Mouse (Mus musculus) midbrain, embryonic 13.5 days (tissue): ENCODE measurements around the gene Gm1604a. TPM values are rescaled to one million over a fixed set of nuclear protein-coding genes. Genes with fewer than 3 reads are reported as not detected.
"Not testable (repeated sequence)": the region's sequence is repeated elsewhere in the genome, so short reads cannot be mapped to it uniquely, and the experiment has no call there.

Source experiments
- ATAC-seq: fragments of 200-750 bp; cut with Nextera tagmentation; 2 replicates; pipeline ENCODE4 v1.8.0; 2017; ENCODE audit warnings: mild to moderate bottlenecking, moderate TSS enrichment, moderate library complexity
- H3K27ac ChIP-seq: fragments of 300-500 bp; sonication (generic); 2 replicates; pipeline ENCODE4 v1.5.1; 2015; ENCODE audit warnings: inconsistent platforms, mild to moderate bottlenecking, moderate library complexity
- H3K27me3 ChIP-seq: fragments of 300-500 bp; sonication (generic); 2 replicates; pipeline ENCODE4 v1.6.1; 2015; ENCODE audit warnings: mild to moderate bottlenecking, inconsistent platforms
- H3K36me3 ChIP-seq: fragments of 300-500 bp; sonication (generic); 2 replicates; pipeline ENCODE4 v1.6.1; 2015; ENCODE audit warnings: mild to moderate bottlenecking, inconsistent platforms
- H3K4me1 ChIP-seq: fragments of 300-500 bp; sonication (generic); replicated peaks from 2 replicates; pipeline ENCODE4 v1.6.1; 2015; ENCODE audit warnings: inconsistent platforms
- H3K4me2 ChIP-seq: fragments of 300-500 bp; sonication (generic); replicated peaks from 2 replicates; pipeline ENCODE4 v1.6.1; 2015; ENCODE audit warnings: moderate library complexity, mild to moderate bottlenecking, inconsistent platforms
- H3K4me3 ChIP-seq: fragments of 300-500 bp; sonication (generic); replicated peaks from 2 replicates; pipeline ENCODE4 v1.5.1; 2015; ENCODE audit warnings: mild to moderate bottlenecking, inconsistent platforms
- H3K9ac ChIP-seq: fragments of 300-500 bp; sonication (generic); replicated peaks from 2 replicates; pipeline ENCODE4 v1.6.1; 2015; ENCODE audit warnings: mild to moderate bottlenecking, inconsistent platforms
- H3K9me3 ChIP-seq: fragments of 300-500 bp; sonication (generic); 2 replicates; pipeline ENCODE4 v1.6.1; 2016; ENCODE audit warnings: mild to moderate bottlenecking, inconsistent platforms
- WGBS: fragments of 180-500 bp; shearing (Covaris S2); methylation state at CpG from one replicate; pipeline ENCODE4 v1.1.7; 2015; 5-methylcytosine and 5-hydroxymethylcytosine counted together
- polyA plus RNA-seq: library from polyadenylated mRNA; unstranded; fragments of >200 nt; fragmentation: Nextera tagmentation; extraction: Ambion mirVana; gene quantifications from 2 replicates; pipeline ENCODE4 v1.2.1, GENCODE M21; 2015

The Gm1604a gene
- polyA plus RNA-seq, 1 experiment from 2014 or later, result not detected

DNA sequence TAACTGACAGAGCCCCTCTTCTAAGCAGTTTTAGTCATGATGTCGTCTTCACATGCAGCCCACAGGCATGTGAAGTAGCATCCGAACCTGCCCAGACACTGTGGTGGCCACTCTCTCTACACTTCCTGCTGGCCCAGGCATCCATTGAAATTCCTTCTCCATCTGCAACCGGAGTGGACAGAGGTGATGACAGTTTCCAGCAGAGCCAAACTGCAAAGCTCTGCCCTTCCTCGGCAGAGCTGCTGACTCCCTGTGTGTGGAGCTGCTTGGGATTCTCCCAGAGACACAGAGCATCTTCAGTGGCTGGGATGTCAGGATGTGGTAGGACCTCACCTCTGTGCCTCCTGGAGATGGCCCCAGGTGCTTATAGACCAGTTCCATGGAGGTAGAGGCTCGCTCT lies 59.2 kb downstream of the Gm1604a start:
- H3K9ac ChIP-seq, ATAC-seq, H3K27ac ChIP-seq, H3K36me3 ChIP-seq, H3K27me3 ChIP-seq, H3K4me2 ChIP-seq, H3K4me3 ChIP-seq, H3K4me1 ChIP-seq, H3K9me3 ChIP-seq: not testable (repeated sequence)
- WGBS, result no CpG with 5 or more reads among the region's 5 CpGs

DNA sequence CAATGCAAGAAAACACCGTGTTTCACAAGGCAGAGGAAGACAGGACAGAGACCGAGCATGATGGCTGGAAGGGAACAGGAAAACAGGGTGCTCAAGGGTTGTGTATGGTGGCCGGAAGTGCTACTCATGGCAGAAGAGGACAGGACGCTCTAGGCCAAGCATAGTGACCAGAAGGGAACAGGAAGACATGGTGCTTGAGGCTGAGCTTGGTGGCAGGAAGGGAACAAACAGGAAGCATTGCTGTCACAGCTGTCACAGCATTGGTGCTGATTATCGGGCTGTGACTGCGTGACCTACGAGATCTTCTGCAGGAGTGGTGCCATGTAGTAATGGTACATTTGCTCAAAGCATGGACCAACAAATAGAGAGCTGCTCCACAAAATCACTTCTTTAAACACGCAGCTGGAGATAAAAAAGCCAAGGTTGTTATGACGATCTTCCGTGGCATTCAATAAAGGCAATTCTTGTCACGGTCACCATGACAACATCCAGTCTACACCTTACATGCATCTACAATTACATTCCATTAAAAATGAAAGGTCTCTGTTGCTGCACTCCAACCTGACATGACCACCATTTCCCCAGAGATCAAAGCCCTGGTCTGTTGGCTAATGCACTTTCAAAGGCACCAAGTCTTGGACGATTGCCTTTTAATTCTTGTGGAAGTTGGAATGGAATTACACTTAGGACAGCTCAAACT lies 60.3 kb downstream of the Gm1604a start:
- not testable (repeated sequence) for H3K27me3 ChIP-seq, H3K4me2 ChIP-seq, H3K9ac ChIP-seq, H3K9me3 ChIP-seq, H3K36me3 ChIP-seq, H3K4me3 ChIP-seq, H3K27ac ChIP-seq, H3K4me1 ChIP-seq, ATAC-seq
- no CpG with 5 or more reads among the region's 12 CpGs for WGBS

GRCm38 (mm10) chr17:7086836-7087235 lies 61.5 kb downstream of the Gm1604a start:
- not testable (repeated sequence) for H3K9ac ChIP-seq, H3K27ac ChIP-seq, H3K36me3 ChIP-seq, H3K4me3 ChIP-seq, ATAC-seq, H3K9me3 ChIP-seq, H3K4me1 ChIP-seq, H3K27me3 ChIP-seq, H3K4me2 ChIP-seq
- WGBS, result 72% methylated on average over 6 of the region's 8 CpGs

DNA sequence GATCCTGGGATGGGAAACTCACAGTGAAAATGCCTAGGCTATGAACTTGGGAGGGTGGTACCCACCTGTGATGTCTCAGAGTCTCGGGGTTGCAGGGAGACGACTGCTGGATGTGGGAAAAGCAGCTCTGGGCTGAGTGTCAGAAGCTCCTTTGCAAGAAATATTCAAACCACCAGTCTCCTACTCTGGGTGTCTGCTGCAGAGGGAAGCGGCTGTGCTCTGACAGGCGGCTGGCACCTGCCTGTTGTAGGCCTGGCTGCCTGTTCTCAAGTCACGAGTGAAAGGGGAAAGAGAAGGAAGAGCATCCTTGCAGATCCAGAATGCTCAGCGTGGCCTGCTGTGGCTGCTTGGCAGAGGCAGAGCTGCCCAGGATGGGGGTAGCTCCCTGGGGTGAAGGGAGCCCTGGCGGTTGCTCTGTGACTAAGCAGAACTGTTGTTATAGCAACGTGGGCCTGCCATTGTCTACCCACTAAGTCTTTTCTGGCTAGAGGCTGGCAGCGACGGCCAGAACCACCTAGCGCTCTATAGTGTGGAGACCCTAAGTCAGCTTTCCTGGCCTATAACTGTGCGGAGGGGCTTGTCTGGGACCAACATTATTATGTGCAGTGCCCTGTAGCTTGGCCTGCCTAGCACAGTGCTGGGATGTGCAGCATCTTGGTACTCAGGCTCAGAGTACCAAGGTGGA lies 72.6 kb downstream of the Gm1604a start:
- not testable (repeated sequence) for H3K27me3 ChIP-seq, H3K4me2 ChIP-seq, H3K36me3 ChIP-seq, H3K9ac ChIP-seq, H3K27ac ChIP-seq, H3K4me1 ChIP-seq, H3K4me3 ChIP-seq, H3K9me3 ChIP-seq
- no CpG with 5 or more reads among the region's 12 CpGs for WGBS
- peak; percentile 89 for ATAC-seq

DNA sequence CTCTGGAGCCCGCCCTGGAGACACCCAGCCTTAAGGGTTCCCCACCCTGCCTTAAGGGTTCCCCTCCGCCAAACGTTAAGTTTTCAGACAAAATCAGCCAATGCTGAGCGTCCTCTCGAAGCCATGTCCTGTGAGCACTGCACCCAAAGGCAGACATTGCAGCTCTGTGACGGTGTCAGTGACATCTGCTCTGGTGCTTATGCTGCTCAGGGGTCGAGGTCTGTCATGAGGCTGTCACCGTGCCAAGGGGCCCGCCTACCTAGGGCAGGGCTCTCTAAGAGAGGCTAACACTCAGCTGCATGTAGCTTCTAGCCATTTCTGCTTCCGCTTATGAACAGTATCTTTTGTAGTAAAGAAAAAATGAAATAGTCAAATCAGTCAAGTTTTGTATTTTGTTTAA lies 73.7 kb downstream of the Gm1604a start:
- H3K4me2 ChIP-seq, H3K9me3 ChIP-seq: not testable (repeated sequence)
- WGBS, result 85% methylated on average over 9 of the region's 10 CpGs

GRCm38 (mm10) chr17:7102945-7103344 lies 77.6 kb downstream of the Gm1604a start:
- not testable (repeated sequence) for H3K9me3 ChIP-seq, H3K4me1 ChIP-seq, H3K36me3 ChIP-seq, H3K4me3 ChIP-seq, H3K4me2 ChIP-seq, H3K27ac ChIP-seq, H3K27me3 ChIP-seq, H3K9ac ChIP-seq
- peak; percentile 77 for ATAC-seq
- no CpG with 5 or more reads among the region's 7 CpGs for WGBS

More for the DNA sequence above, 73.7 kb downstream of the Gm1604a start:
- not testable (repeated sequence) for H3K4me3 ChIP-seq, H3K9ac ChIP-seq, ATAC-seq, H3K4me1 ChIP-seq, H3K27ac ChIP-seq, H3K27me3 ChIP-seq, H3K36me3 ChIP-seq

DNA sequence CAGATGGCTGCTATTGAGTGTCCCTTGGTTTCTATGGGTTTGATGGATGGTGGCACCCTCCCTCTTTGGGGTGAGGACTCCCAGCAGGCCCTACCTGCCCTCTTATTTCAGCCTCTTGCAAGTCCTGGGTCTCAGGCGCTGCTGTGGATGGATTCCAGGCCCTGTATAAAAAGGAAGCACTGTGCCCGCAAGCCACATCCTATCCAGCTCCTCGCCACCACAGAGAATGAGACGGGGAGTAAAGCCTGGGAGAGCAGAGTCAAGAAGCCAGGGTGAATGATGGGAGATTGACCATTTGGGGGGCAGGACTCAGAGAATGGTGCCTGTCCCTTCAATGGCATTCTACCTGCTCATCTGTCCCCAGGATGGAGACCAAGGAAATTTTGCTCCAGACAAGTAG lies 86.3 kb downstream of the Gm1604a start:
- H3K27me3 ChIP-seq, H3K9me3 ChIP-seq, H3K4me1 ChIP-seq, H3K4me2 ChIP-seq, H3K9ac ChIP-seq, H3K27ac ChIP-seq, H3K4me3 ChIP-seq, H3K36me3 ChIP-seq, ATAC-seq: not testable (repeated sequence)
- WGBS, result 94% methylated on average over 3 of the region's 4 CpGs

GRCm38 (mm10) chr17:7116265-7116664 lies 90.9 kb downstream of the Gm1604a start:
- not testable (repeated sequence) for H3K4me1 ChIP-seq, H3K27me3 ChIP-seq, H3K9ac ChIP-seq, ATAC-seq, H3K4me3 ChIP-seq, H3K9me3 ChIP-seq, H3K36me3 ChIP-seq, H3K4me2 ChIP-seq, H3K27ac ChIP-seq
- 84% methylated on average over 7 of the region's 8 CpGs for WGBS

DNA sequence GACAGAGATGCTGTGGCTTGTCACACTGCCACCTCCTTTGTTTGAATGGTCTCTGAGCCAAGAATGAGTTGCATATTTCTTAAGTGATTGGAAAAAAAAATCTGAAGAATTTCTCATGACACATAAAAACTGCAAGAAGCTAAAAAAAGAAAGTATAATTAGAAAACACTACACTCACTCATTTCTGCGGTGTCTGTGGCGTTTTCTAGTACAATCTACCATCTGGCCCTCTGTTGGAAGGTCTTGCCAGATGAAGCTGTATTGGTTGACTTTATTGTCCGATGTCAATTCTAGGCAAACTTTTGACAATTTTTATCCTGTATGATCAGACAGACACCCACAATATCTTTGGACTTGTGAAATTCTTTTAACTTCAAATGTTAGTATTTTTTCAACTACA lies 95.5 kb downstream of the Gm1604a start:
- H3K9me3 ChIP-seq, H3K4me2 ChIP-seq, H3K9ac ChIP-seq, H3K27ac ChIP-seq, H3K4me3 ChIP-seq, ATAC-seq, H3K27me3 ChIP-seq, H3K36me3 ChIP-seq, H3K4me1 ChIP-seq: not testable (repeated sequence)
- 95% methylated on average over 3 of the region's 3 CpGs for WGBS

- not testable (repeated sequence) for H3K4me3 ChIP-seq, H3K4me1 ChIP-seq, H3K27me3 ChIP-seq, H3K9me3 ChIP-seq, ATAC-seq, H3K9ac ChIP-seq, H3K4me2 ChIP-seq, H3K27ac ChIP-seq, H3K36me3 ChIP-seq
- 85% methylated on average over 11 of the region's 11 CpGs for WGBS
Observed at GRCm38 (mm10) chr17:7122554-7122953, 97.2 kb downstream of the Gm1604a start.

DNA sequence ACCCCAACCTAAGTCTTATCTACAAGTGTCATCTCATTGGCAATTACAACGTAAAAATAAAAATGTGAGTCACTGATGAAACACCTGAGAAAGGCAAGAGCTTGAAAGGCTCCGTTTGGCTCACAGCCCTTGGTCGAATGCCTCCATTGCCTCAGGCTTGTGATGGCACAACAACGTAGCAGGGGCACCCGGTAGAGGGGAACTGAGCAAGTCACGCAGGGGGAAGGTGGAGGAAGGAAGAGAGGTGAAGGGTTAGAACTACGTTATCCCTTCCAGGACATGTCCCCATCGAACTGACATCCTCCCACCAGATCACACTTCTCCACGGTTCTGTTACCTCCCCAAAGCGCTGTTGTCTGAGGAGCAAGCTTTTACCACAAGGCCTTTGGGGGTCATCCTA lies 101.1 kb downstream of the Gm1604a start:
- not testable (repeated sequence) for ATAC-seq, H3K9me3 ChIP-seq, H3K4me1 ChIP-seq, H3K9ac ChIP-seq, H3K36me3 ChIP-seq, H3K4me3 ChIP-seq, H3K27ac ChIP-seq, H3K4me2 ChIP-seq, H3K27me3 ChIP-seq
- WGBS, result 86% methylated on average over 9 of the region's 10 CpGs

GRCm38 (mm10) chr17:7134002-7134401 lies 108.6 kb downstream of the Gm1604a start:
- not testable (repeated sequence) for H3K4me2 ChIP-seq, ATAC-seq, H3K27me3 ChIP-seq, H3K9me3 ChIP-seq, H3K4me1 ChIP-seq, H3K36me3 ChIP-seq, H3K9ac ChIP-seq, H3K4me3 ChIP-seq, H3K27ac ChIP-seq
- no CpG with 5 or more reads among the region's 7 CpGs for WGBS

DNA sequence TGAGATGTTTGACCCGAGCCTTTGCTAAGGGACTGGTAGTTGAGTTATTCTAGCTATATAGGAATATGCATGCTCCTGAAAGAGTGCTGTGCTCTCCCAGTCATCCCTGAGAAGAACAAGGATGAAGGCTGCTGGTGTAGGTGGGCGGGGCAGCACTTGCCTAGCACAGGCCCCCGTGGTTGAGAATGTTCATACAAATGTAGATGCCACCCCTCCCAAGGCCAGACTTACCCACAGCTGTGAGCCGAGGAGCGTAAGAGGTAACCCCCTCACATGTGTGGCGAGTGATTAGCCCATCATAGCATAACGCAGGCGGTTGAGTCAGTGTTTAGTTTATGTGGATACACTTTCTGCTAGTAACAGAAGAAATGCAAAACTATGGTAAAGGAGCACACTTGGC lies 109.9 kb downstream of the Gm1604a start:
- 92% methylated on average over 7 of the region's 8 CpGs for WGBS
- not testable (repeated sequence) for H3K9ac ChIP-seq, H3K4me2 ChIP-seq, H3K27me3 ChIP-seq, H3K4me1 ChIP-seq, H3K27ac ChIP-seq, H3K4me3 ChIP-seq, H3K9me3 ChIP-seq, ATAC-seq, H3K36me3 ChIP-seq
